Mouse (Mus musculus) kidney, adult 11 months (tissue): Measurements from ENCODE around the gene Pced1a.
"Not testable (repeated sequence)": the region's sequence is repeated elsewhere in the genome, so short reads cannot be mapped to it uniquely, and the experiment has no call there.

Source experiments
- DNase-seq: peaks from one replicate; pipeline ENCODE4 v3.0.0; 2022

Gene Pced1a

DNA sequence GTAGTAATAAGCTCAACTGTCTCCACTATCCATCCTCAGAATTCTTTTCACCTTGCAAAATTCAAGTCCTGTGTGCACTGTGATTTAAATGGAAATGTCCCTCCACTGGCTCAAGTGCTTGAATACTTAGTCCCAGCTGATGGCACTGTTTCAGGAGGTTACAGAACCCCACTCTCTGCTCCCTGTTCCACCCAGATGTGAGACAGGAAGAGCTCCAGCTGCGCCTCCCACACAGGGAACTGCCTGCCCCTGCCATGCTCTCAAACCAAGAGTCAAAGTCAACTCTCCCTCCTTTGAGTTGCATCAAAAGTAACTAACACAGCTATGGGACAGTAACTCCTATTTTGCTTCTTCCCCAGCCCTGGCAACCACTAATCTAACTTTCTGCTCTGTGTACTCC lies 38.3 kb downstream of the Pced1a start:
- no peak for DNase-seq

DNA sequence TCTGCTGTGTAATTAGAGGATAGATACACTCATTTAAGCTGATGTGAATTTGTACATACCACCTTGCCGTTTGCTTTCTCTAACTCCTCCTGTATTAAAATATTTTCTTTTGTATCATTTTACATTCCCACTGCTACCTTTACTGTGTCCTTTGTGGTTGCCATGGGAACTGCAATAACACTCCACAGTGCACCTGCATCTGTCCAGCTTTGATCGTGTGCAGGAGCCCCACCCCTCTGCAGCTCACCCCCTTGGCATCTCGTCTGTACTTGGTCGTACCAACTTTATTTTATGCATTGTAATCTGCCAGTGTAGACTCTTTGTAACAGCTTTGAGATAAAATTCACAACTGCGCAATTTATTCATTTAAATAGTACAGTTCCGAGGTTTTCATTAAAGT lies 40.6 kb downstream of the Pced1a start:
- DNase-seq = no peak

GRCm38 (mm10) chr2:130383205-130383604 lies 41.3 kb downstream of the Pced1a start:
- no peak for DNase-seq

- no peak for DNase-seq
Observed at GRCm38 (mm10) chr2:130374951-130375350, 49.5 kb downstream of the Pced1a start.

DNA sequence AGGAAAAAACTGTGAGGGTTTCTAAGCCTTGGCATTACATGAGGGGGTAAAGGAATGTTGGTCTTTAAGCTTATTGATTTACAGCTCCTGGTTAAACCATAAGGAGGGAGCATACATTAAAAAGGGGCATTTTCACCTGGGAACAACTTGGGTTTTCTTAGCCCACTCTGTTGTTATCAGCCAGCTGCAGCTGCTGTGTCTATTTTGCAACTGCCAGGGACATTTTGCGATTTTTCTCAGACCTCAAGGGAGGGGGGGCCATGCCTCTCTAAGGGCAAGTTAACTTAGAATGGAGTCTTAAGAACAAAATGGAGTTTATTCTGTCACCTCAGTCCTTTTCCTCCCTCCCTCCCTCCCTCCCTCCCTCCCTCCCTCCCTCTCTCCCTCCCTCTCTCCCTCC lies 51.5 kb downstream of the Pced1a start:
- not testable (repeated sequence) for DNase-seq

- no peak for DNase-seq
Observed at GRCm38 (mm10) chr2:130367386-130367785, 57.1 kb downstream of the Pced1a start.
